Mouse (Mus musculus) thymus, postnatal 10 days (tissue): ENCODE data around the gene Hmcn1.

Experiments
- DNase-seq, 2 experiments: peaks; one replicate each; pipeline ENCODE4 v3.0.0; 2021; ENCODE audit warnings: low spot score in 2 of 2

Hmcn1 gene

GRCm38 (mm10) chr1:150993162-150994064 lies at the start of gene Hmcn1:
Gene Hmcn1 (minus strand): TSS chr1:150993435.
- peak; percentile 22 to 57 for DNase-seq

GRCm38 (mm10) chr1:151040945-151041649 lies 47.9 kb upstream of the Hmcn1 start:
- DNase-seq, result no peak

GRCm38 (mm10) chr1:151040290-151040689 lies 47.1 kb upstream of the Hmcn1 start:
- no peak for DNase-seq

- no peak for DNase-seq
These were observed 46.0 kb upstream of the Hmcn1 start for GRCm38 (mm10) chr1:151039189-151039588.

- no peak for DNase-seq
These were observed 45.3 kb upstream of the Hmcn1 start for GRCm38 (mm10) chr1:151038566-151038965.

- DNase-seq, result no peak
These were observed 43.3 kb upstream of the Hmcn1 start for GRCm38 (mm10) chr1:151036405-151036985.

- no peak for DNase-seq
These were observed 42.5 kb upstream of the Hmcn1 start for GRCm38 (mm10) chr1:151035766-151036165.

GRCm38 (mm10) chr1:151034993-151035592 lies 41.9 kb upstream of the Hmcn1 start:
- DNase-seq, result peak in 1 of 2 experiments; percentile 43

- DNase-seq, result no peak
These were observed 40.1 kb upstream of the Hmcn1 start for GRCm38 (mm10) chr1:151033291-151033690.

- DNase-seq, result no peak
These were observed 38.3 kb upstream of the Hmcn1 start for GRCm38 (mm10) chr1:151031581-151031980.

GRCm38 (mm10) chr1:151031086-151031485 lies 37.9 kb upstream of the Hmcn1 start:
- no peak for DNase-seq

- DNase-seq, result peak; percentile 53 to 60
These were observed 32.0 kb upstream of the Hmcn1 start for GRCm38 (mm10) chr1:151025049-151025773.

GRCm38 (mm10) chr1:151019273-151019890 lies 26.1 kb upstream of the Hmcn1 start:
- DNase-seq, result no peak

- peak; percentile 56 to 81 for DNase-seq
These were observed 17.8 kb upstream of the Hmcn1 start for GRCm38 (mm10) chr1:151011056-151011455.

- peak; percentile 32 to 77 for DNase-seq
These were observed 16.0 kb upstream of the Hmcn1 start for GRCm38 (mm10) chr1:151009115-151009797.

- no peak for DNase-seq
These were observed 14.5 kb upstream of the Hmcn1 start for GRCm38 (mm10) chr1:151007747-151008146.

- DNase-seq, result no peak
These were observed 10.8 kb upstream of the Hmcn1 start for GRCm38 (mm10) chr1:151004007-151004406.

GRCm38 (mm10) chr1:151001868-151002428 lies 8.7 kb upstream of the Hmcn1 start:
- peak in 1 of 2 experiments; percentile 6 for DNase-seq

GRCm38 (mm10) chr1:151000714-151001113 lies 7.5 kb upstream of the Hmcn1 start:
- DNase-seq, result no peak

GRCm38 (mm10) chr1:150994612-150995011 lies 1.4 kb upstream of the Hmcn1 start:
- no peak for DNase-seq
